Mouse (Mus musculus) liver, adult 2 months (tissue): ENCODE measurements around the gene Il1r2. TPM values are rescaled to one million over a fixed set of nuclear protein-coding genes. Genes with fewer than 3 reads are reported as not detected.

ENCODE experiments used
- DNase-seq: peaks from one replicate; pipeline ENCODE4 v3.0.0-alpha.2; 2011; ENCODE audit warnings: low read depth, low spot score; ENCODE audit errors: extremely low read depth
- H3K27ac ChIP-seq: fragments of 200-500 bp; replicated peaks from 2 replicates; pipeline ENCODE4 v1.5.1; 2012; ENCODE audit warnings: low read depth, mild to moderate bottlenecking, control low read depth, inconsistent platforms, low read length; ENCODE audit not compliant: insufficient read depth
- H3K27me3 ChIP-seq: fragments of 200-500 bp; 2 replicates; pipeline ENCODE4 v1.6.1; 2012; ENCODE audit warnings: mild to moderate bottlenecking, moderate library complexity, low read length, inconsistent platforms; ENCODE audit not compliant: control insufficient read depth, insufficient read depth
- H3K36me3 ChIP-seq: fragments of 200-500 bp; 2 replicates; pipeline ENCODE4 v1.6.1; 2012; ENCODE audit warnings: low read length, inconsistent platforms; ENCODE audit not compliant: control insufficient read depth, insufficient read depth
- H3K4me1 ChIP-seq: fragments of 200-500 bp; 2 replicates; pipeline ENCODE4 v1.6.1; 2011; ENCODE audit warnings: low read length; ENCODE audit not compliant: control insufficient read depth, insufficient read depth
- H3K4me3 ChIP-seq: fragments of 200-500 bp; 2 replicates; pipeline ENCODE4 v1.5.1; 2011; ENCODE audit warnings: low read depth, mild to moderate bottlenecking, control low read depth, low read length, moderate library complexity; ENCODE audit not compliant: insufficient read depth
- H3K79me2 ChIP-seq: fragments of 200-500 bp; 2 replicates; pipeline ENCODE4 v1.6.1; 2012; ENCODE audit warnings: inconsistent platforms, mild to moderate bottlenecking, low read length, moderate library complexity; ENCODE audit not compliant: control insufficient read depth, insufficient read depth
- H3K9ac ChIP-seq: fragments of 200-500 bp; 2 replicates; pipeline ENCODE4 v1.6.1; 2012; ENCODE audit warnings: low read depth, mild to moderate bottlenecking, control low read depth, inconsistent platforms, low read length
- CTCF ChIP-seq: fragments of 200-500 bp; IDR thresholded peaks from 2 replicates; pipeline ENCODE4 v1.5.1; 2011; ENCODE audit warnings: low read depth, low read length, control low read depth
- POLR2A ChIP-seq: fragments of 200-500 bp; IDR thresholded peaks from 2 replicates; pipeline ENCODE4 v1.6.1; 2011; ENCODE audit warnings: low read length, control low read depth; ENCODE audit not compliant: insufficient read depth; ENCODE audit errors: extremely low read depth
- WGBS: fragments of 180-500 bp; shearing (Covaris S2); methylation state at CpG from one replicate; pipeline ENCODE4 v1.1.7; 2018; 5-methylcytosine and 5-hydroxymethylcytosine counted together
- polyA plus RNA-seq: library from polyadenylated mRNA; depleted of rRNA; stranded (reverse); fragments of >200 nt; gene quantifications from 2 replicates; pipeline ENCODE4 v1.2.3, GENCODE M21; 2012; rRNA removed
- total RNA-seq: library from RNA; depleted of rRNA; stranded (reverse); fragments of >200 nt; gene quantifications from 2 replicates; pipeline ENCODE4 v1.2.3, GENCODE M21; 2014; rRNA removed

The Il1r2 gene
- total RNA-seq, result not detected in 2 replicates
- 0.11 and 0.12 TPM in 2 replicates for polyA plus RNA-seq

DNA sequence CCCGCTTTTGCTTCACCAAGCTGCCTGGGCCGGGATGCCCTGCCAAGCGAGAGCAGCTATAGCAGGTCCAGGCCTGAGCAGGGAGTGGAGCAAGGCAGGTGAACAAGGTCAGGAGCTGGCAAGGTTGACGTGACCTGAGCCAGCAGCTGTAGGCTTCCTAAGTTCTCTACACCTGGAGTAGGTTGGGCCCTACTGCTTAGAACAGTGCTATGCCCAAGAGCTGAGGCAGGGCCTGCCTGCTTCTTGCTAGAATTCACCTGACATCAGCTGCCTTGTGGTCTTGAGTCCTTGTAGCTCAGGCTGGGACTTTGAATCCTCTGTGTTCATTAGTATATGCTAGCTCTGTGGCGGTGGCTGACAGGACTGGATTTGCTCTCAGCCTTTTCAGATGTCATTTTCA lies at the start of gene Il1r2:
TSS of gene Il1r2 (plus strand) at position 301 of the 400 bp plus-strand sequence.
- no peaks in the 10 kb centered on the region for H3K4me1 ChIP-seq
- no peaks in the 10 kb centered on the region for H3K36me3 ChIP-seq
- no peak within 1 kb of the TSS for H3K9ac ChIP-seq
- no peak within 1 kb of the TSS for H3K27ac ChIP-seq
- TF ChIP-seq POLR2A (no peak), CTCF (no peak)
- H3K4me3 ChIP-seq, result no peak within 1 kb of the TSS
- no peaks in the 10 kb centered on the region for H3K79me2 ChIP-seq
- no peaks in the 10 kb centered on the region for H3K27me3 ChIP-seq
- WGBS, result 96% methylated on average over 5 of the region's 5 CpGs
- DNase-seq, result no peak

DNA sequence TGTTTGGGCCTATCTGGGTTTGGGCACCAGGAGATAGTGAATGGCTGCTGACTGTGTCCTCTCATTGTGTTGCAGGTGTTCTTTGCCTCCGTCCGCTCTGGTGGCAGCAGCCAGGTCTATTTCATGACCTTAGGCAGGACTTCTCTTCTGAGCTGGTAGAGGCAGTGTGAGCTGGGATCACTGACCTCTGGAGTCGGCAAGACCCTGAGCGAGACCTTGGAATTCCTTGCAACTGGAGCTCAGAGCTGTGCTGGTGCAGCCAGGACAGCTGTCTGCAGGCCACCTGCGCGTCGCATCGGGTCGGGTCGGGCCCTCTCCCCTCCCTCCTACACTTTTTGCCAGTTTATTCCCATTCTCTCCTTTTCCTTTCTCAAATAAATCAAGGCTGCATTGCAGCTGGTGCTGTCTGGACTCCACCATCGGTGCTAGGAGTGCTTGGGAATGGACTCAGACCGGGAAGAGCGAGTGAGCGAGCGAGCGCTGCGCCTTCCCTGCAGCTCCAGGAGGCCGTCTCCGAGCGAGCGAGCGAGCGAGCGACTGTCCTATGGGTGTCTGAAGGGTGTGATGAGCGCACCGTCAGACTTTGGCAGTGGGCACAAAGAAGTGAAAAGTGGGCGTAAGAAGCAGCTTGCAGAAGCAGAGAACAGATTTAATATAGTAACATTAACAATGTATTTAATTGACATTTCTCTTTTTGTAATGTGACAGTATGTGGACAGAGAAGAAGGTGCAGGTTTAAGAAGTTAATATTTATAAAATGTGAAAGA lies 49.1 kb upstream of the Il1r2 start:
- Histone ChIP-seq H3K27ac (no peak overlapping the region), H3K9ac (no peak overlapping the region), H3K4me3 (no peak overlapping the region), H3K79me2 (no peaks in the 10 kb centered on the region), H3K27me3 (no peaks in the 10 kb centered on the region), H3K4me1 (no peaks in the 10 kb centered on the region), H3K36me3 (peaks cover 2% of the 10 kb centered on the region; the same call in 1 of the 2 replicates)
- TF ChIP-seq POLR2A (no peak), CTCF (no peak)
- DNase-seq, result no peak
- WGBS, result 95% methylated on average over 27 of the region's 27 CpGs

DNA sequence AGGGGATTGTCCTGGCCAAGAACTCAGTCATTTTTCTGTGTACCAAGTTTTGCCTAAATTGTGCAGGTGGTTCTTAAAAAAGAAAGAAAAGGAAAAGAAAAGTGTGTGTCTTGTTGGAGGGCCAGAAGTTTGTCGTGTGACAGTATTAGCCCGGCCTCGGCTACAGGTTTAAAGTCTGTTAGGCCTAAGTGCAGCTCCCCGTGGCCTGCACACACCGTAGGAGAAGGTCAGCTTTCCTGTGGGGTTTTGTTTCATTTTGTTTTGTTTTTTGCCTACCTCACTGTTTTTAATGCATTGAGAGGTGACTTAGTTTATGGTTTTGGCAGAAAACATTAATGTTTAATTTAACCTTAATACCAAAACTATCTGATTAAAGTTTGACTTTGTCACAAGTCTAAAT lies 48.5 kb upstream of the Il1r2 start:
- H3K27ac ChIP-seq, result no peak overlapping the region
- WGBS, result 95% methylated on average over 5 of the region's 5 CpGs

GRCm38 (mm10) chr1:40027116-40027620 lies 46.7 kb upstream of the Il1r2 start:
- no peak overlapping the region for H3K27ac ChIP-seq
- no peak overlapping the region for H3K4me3 ChIP-seq
- WGBS, result 83% methylated on average over 7 of the region's 7 CpGs
- TF ChIP-seq POLR2A, result no peak
- TF ChIP-seq CTCF, result no peak
- H3K9ac ChIP-seq, result no peak overlapping the region
- H3K27me3 ChIP-seq, result no peaks in the 10 kb centered on the region
- H3K79me2 ChIP-seq, result no peaks in the 10 kb centered on the region
- H3K4me1 ChIP-seq, result no peaks in the 10 kb centered on the region
- H3K36me3 ChIP-seq, result no peaks in the 10 kb centered on the region; the same call in 1 of the 2 replicates
- no peak for DNase-seq

More for the DNA sequence above, 48.5 kb upstream of the Il1r2 start:
- H3K79me2 ChIP-seq, result no peaks in the 10 kb centered on the region
- TF ChIP-seq POLR2A (no peak), CTCF (no peak)
- no peak for DNase-seq
- no peaks in the 10 kb centered on the region for H3K27me3 ChIP-seq
- no peak overlapping the region for H3K4me3 ChIP-seq
- H3K9ac ChIP-seq, result no peak overlapping the region
- H3K4me1 ChIP-seq, result no peaks in the 10 kb centered on the region
- no peaks in the 10 kb centered on the region; the same call in 1 of the 2 replicates for H3K36me3 ChIP-seq

- 89% methylated on average over 12 of the region's 12 CpGs for WGBS
- no peak for DNase-seq
- Histone ChIP-seq H3K27me3 (no peaks in the 10 kb centered on the region), H3K79me2 (no peaks in the 10 kb centered on the region), H3K4me1 (no peaks in the 10 kb centered on the region), H3K36me3 (no peaks in the 10 kb centered on the region; the same call in 1 of the 2 replicates), H3K27ac (no peak overlapping the region), H3K9ac (no peak overlapping the region), H3K4me3 (no peak overlapping the region)
- TF ChIP-seq CTCF (no peak), POLR2A (no peak)
Measured at GRCm38 (mm10) chr1:40028207-40028998, 45.5 kb upstream of the Il1r2 start.
